Mouse (Mus musculus) myocyte (in vitro differentiated cells): ENCODE measurements around the gene Sidt1. TPM values are rescaled to one million over a fixed set of nuclear protein-coding genes. Genes with fewer than 3 reads are reported as not detected.

Experiments used
- H3K27me3 ChIP-seq: one replicate; pipeline ENCODE4 v1.6.1; 2011; ENCODE audit not compliant: control insufficient read depth, insufficient read depth, insufficient read length
- H3K36me3 ChIP-seq: one replicate; pipeline ENCODE4 v1.6.1; 2011; ENCODE audit not compliant: control insufficient read depth, insufficient read depth
- H3K4me2 ChIP-seq: one replicate; pipeline ENCODE4 v1.6.1; 2011; ENCODE audit warnings: low read depth, control low read depth
- H3K4me3 ChIP-seq: one replicate; pipeline ENCODE4 v1.5.1; 2011; ENCODE audit warnings: mild to moderate bottlenecking, control low read depth, moderate library complexity
- H3K79me2 ChIP-seq: one replicate; pipeline ENCODE4 v1.6.1; 2011; ENCODE audit not compliant: control insufficient read depth, insufficient read depth
- H3ac ChIP-seq: one replicate; pipeline ENCODE4 v1.6.1; 2011; ENCODE audit not compliant: control insufficient read depth, insufficient read length
- CEBPB ChIP-seq: IDR thresholded peaks from 2 replicates; pipeline ENCODE4 v1.6.1; 2011; ENCODE audit warnings: mild to moderate bottlenecking, moderate library complexity; ENCODE audit not compliant: poor library complexity, insufficient read depth, severe bottlenecking
- MYOD1 ChIP-seq, 3 experiments: IDR thresholded peaks; one replicate each; pipeline ENCODE4 v1.6.1; 2011; ENCODE audit warnings: control low read depth in 2 of 3, low read depth in 2 of 3, mild to moderate bottlenecking in 2 of 3, moderate library complexity in 1 of 3; ENCODE audit not compliant: insufficient read length in 2 of 3, control insufficient read depth in 1 of 3
- MYOG ChIP-seq, 3 experiments: IDR thresholded peaks; one replicate each; pipeline ENCODE4 v1.6.1; 2011; ENCODE audit warnings: control low read depth in 2 of 3, low read depth in 2 of 3, mild to moderate bottlenecking in 2 of 3; ENCODE audit not compliant: insufficient read length in 2 of 3, control insufficient read depth in 1 of 3, insufficient read depth in 1 of 3
- POLR2A ChIP-seq: IDR thresholded peaks from one replicate; pipeline ENCODE4 v1.6.1; 2011; ENCODE audit warnings: low read depth, mild to moderate bottlenecking, control low read depth, moderate library complexity; ENCODE audit not compliant: insufficient read length
- POLR2AphosphoS2 ChIP-seq: IDR thresholded peaks from one replicate; pipeline ENCODE4 v1.6.1; 2011; ENCODE audit warnings: low read depth, control low read depth; ENCODE audit not compliant: insufficient read length
- REST ChIP-seq: IDR thresholded peaks from one replicate; pipeline ENCODE4 v1.6.1; 2011; ENCODE audit warnings: mild to moderate bottlenecking, control low read depth, moderate library complexity; ENCODE audit not compliant: insufficient read depth, insufficient read length
- SRF ChIP-seq: IDR thresholded peaks from one replicate; pipeline ENCODE4 v1.6.1; 2011; ENCODE audit warnings: low read depth; ENCODE audit not compliant: control insufficient read depth, insufficient read length
- TCF3 ChIP-seq: IDR thresholded peaks from one replicate; pipeline ENCODE4 v1.6.1; 2011; ENCODE audit warnings: low read depth, control low read depth; ENCODE audit not compliant: insufficient read length
- polyA plus RNA-seq: library from polyadenylated mRNA; unstranded; fragments of >200 nt; fragmentation: generic; extraction: Trizol; gene quantifications from one replicate; pipeline ENCODE4 v1.2.1, GENCODE M21; 2012; ENCODE audit warnings: missing spikeins

The Sidt1 gene
- polyA plus RNA-seq, 1 experiment = not detected

- Histone ChIP-seq H3K36me3 (peaks cover 4% of the 10 kb centered on the region), H3K27me3 (no peaks in the 10 kb centered on the region), H3K4me3 (no peak overlapping the region), H3ac (no peak overlapping the region), H3K4me2 (no peak overlapping the region), H3K79me2 (no peaks in the 10 kb centered on the region)
- TF ChIP-seq POLR2A = no peak
- no peak for TF ChIP-seq MYOG (IDR thresholded peaks at IDR 0.05; ENCODE audit: control insufficient read depth in 1 of 3, insufficient read depth in 1 of 3, insufficient read length in 2 of 3, low read depth in 2 of 3)
- no peak for TF ChIP-seq REST
- no peak for TF ChIP-seq TCF3
Observed at GRCm38 (mm10) chr16:44199066-44199703, 133.8 kb downstream of the Sidt1 start.

GRCm38 (mm10) chr16:44190968-44191367, 142.0 kb downstream of the Sidt1 start:
- Histone ChIP-seq H3K27me3 (no peaks in the 10 kb centered on the region), H3K36me3 (no peaks in the 10 kb centered on the region), H3K4me2 (no peak overlapping the region), H3K79me2 (no peaks in the 10 kb centered on the region), H3K4me3 (no peak overlapping the region), H3ac (no peak overlapping the region)
- TF ChIP-seq CEBPB = no peak
- TF ChIP-seq POLR2A = no peak
- no peak for TF ChIP-seq TCF3
- no peak for TF ChIP-seq POLR2AphosphoS2
- TF ChIP-seq SRF = no peak
- no peak for TF ChIP-seq MYOD1 (IDR thresholded peaks at IDR 0.05; ENCODE audit: control insufficient read depth in 1 of 3, insufficient read length in 2 of 3, low read depth in 2 of 3)
- no peak for TF ChIP-seq MYOG (IDR thresholded peaks at IDR 0.05; ENCODE audit: control insufficient read depth in 1 of 3, insufficient read depth in 1 of 3, insufficient read length in 2 of 3, low read depth in 2 of 3)

Other genes starting within 250 kb of the Sidt1 start
- 28.7 TPM for gene Atp6v1a, start 193.5 kb downstream of the Sidt1 start, polyA plus RNA-seq
- gene Naa50, start 193.4 kb downstream of the Sidt1 start, polyA plus RNA-seq = 34.7 TPM
- 3.5 TPM for gene Usf3, start 159.9 kb downstream of the Sidt1 start, polyA plus RNA-seq
- 4.1 TPM for gene Spice1, start 13.9 kb upstream of the Sidt1 start, polyA plus RNA-seq
- gene Cfap44, start 61.6 kb upstream of the Sidt1 start, polyA plus RNA-seq = not detected
- gene Boc, start 225.7 kb upstream of the Sidt1 start, polyA plus RNA-seq = 7.5 TPM